Mouse (Mus musculus) kidney, embryonic 14.5 days (tissue): Measurements from ENCODE around the gene Pnkd. TPM values are rescaled to one million over a fixed set of nuclear protein-coding genes. Genes with fewer than 3 reads are reported as not detected.

Experiments
- ATAC-seq: fragments of 200-750 bp; cut with Nextera tagmentation; 2 replicates; pipeline ENCODE4 v1.8.0; 2017; ENCODE audit warnings: moderate number of reproducible peaks, mild to moderate bottlenecking, moderate TSS enrichment, moderate library complexity; ENCODE audit not compliant: low FRiP score, low TSS enrichment
- H3K27ac ChIP-seq: fragments of 300-500 bp; sonication (generic); 2 replicates; pipeline ENCODE4 v1.5.1; 2014; ENCODE audit warnings: low read depth, mild to moderate bottlenecking, low read length, moderate library complexity, mixed read lengths
- H3K27me3 ChIP-seq: fragments of 300-500 bp; sonication (generic); 2 replicates; pipeline ENCODE4 v1.6.1; 2014; ENCODE audit warnings: mild to moderate bottlenecking, low read length; ENCODE audit not compliant: control insufficient read depth, insufficient read depth
- H3K36me3 ChIP-seq: fragments of 300-500 bp; sonication (generic); 2 replicates; pipeline ENCODE4 v1.6.1; 2014; ENCODE audit warnings: low read length, mixed read lengths; ENCODE audit not compliant: control insufficient read depth, insufficient read depth
- H3K4me1 ChIP-seq: fragments of 300-500 bp; sonication (generic); 2 replicates; pipeline ENCODE4 v1.6.1; 2014; ENCODE audit warnings: low read length, mixed read lengths; ENCODE audit not compliant: control insufficient read depth, insufficient read depth
- H3K4me2 ChIP-seq: fragments of 300-500 bp; sonication (generic); replicated peaks from 2 replicates; pipeline ENCODE4 v1.6.1; 2014; ENCODE audit warnings: low read depth, mild to moderate bottlenecking, low read length
- H3K4me3 ChIP-seq: fragments of 300-500 bp; sonication (generic); 2 replicates; pipeline ENCODE4 v1.5.1; 2014; ENCODE audit warnings: mild to moderate bottlenecking, low read length
- H3K9ac ChIP-seq: fragments of 300-500 bp; sonication (generic); 2 replicates; pipeline ENCODE4 v1.6.1; 2014; ENCODE audit warnings: low read depth, mild to moderate bottlenecking, low read length, moderate library complexity
- H3K9me3 ChIP-seq: fragments of 300-500 bp; sonication (generic); 2 replicates; pipeline ENCODE4 v1.6.1; 2016; ENCODE audit warnings: low read length; ENCODE audit not compliant: control insufficient read depth
- WGBS: fragments of 180-500 bp; shearing (Covaris S2); extraction: QIAGEN DNeasy Blood & Tissue Kit; methylation state at CpG from one replicate; pipeline ENCODE4 v1.1.7; 2014; 5-methylcytosine and 5-hydroxymethylcytosine counted together
- polyA plus RNA-seq: library from polyadenylated mRNA; unstranded; fragments of >200 nt; fragmentation: Nextera tagmentation; extraction: Ambion mirVana; gene quantifications from 2 replicates; pipeline ENCODE4 v1.2.1, GENCODE M21; 2014

Pnkd gene
- polyA plus RNA-seq, 1 experiment from 2014 or later = 126 TPM

DNA sequence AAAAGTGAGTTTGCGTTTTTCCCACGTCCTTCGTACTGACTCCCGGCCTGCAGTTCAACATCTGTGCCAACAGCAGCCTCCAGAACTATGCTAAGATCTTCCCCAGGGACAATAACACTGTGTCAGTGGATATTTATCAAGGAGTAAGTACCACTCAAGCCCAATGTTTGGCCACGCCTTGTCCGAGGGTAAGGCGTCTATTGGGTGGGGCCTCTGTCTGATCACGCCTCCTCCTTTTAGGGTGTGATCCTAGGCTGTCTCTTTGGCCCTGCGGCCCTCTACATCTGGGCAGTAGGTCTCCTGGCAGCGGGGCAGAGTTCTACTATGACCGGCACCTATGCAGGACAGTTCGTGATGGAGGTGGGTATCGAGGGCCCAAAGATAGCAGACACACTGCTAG, 98.7 kb downstream of the Pnkd start:
- WGBS = 83% methylated on average over 13 of the region's 13 CpGs
- no peak overlapping the region for H3K9ac ChIP-seq
- no peak for ATAC-seq
- H3K4me1 ChIP-seq = no peaks in the 10 kb centered on the region
- H3K36me3 ChIP-seq = no peaks in the 10 kb centered on the region
- H3K27me3 ChIP-seq = no peaks in the 10 kb centered on the region
- H3K9me3 ChIP-seq = no peaks in the 10 kb centered on the region
- H3K27ac ChIP-seq = no peak overlapping the region
- H3K4me3 ChIP-seq = no peak overlapping the region
- no peak overlapping the region for H3K4me2 ChIP-seq

DNA sequence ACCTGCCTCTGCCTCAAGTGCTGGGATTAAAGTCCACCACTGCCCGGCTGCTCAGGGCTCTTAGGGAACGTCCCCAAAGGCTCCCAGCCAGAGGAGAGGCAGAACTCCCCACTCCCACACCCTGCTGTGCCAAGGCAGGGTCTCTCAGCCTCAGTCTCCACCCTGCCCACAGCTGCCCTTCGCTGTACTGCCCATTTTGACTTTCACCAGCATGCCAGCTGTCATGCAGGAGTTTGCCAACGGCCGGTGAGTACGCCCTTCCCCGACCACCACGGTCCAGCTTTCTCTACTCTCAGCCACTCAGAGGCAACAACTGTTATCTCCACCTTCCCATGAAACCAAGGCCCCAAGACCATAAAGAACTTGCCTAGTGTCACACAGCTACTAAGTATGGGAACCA, 99.8 kb downstream of the Pnkd start:
- 84% methylated on average over 8 of the region's 8 CpGs for WGBS
- no peak overlapping the region for H3K27ac ChIP-seq

DNA sequence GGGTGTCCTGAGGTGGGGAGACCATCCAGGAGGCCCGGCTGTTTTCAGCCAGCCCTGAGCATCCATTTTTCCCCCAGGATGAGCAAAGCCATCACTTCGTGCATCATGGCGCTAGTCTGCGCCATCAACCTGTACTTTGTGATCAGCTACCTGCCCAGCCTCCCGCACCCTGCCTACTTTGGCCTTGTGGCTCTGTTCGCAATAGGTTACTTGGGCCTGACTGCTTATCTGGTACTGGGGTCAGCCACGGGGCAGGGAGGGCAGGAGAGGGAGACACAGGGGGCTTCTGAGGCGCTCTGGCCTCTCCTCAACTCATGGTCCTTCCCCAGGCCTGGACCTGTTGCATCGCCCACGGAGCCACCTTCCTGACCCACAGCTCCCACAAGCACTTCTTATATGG, 100.3 kb downstream of the Pnkd start:
- ATAC-seq = no peak
- H3K4me3 ChIP-seq = no peak overlapping the region
- 94% methylated on average over 10 of the region's 10 CpGs for WGBS

More for the DNA sequence above, 99.8 kb downstream of the Pnkd start:
- no peaks in the 10 kb centered on the region for H3K27me3 ChIP-seq
- no peak overlapping the region for H3K9ac ChIP-seq
- H3K36me3 ChIP-seq = no peaks in the 10 kb centered on the region
- H3K9me3 ChIP-seq = no peaks in the 10 kb centered on the region
- no peak overlapping the region for H3K4me2 ChIP-seq
- ATAC-seq = no peak
- H3K4me1 ChIP-seq = peaks cover under 1% of the 10 kb centered on the region
- no peak overlapping the region for H3K4me3 ChIP-seq

DNA sequence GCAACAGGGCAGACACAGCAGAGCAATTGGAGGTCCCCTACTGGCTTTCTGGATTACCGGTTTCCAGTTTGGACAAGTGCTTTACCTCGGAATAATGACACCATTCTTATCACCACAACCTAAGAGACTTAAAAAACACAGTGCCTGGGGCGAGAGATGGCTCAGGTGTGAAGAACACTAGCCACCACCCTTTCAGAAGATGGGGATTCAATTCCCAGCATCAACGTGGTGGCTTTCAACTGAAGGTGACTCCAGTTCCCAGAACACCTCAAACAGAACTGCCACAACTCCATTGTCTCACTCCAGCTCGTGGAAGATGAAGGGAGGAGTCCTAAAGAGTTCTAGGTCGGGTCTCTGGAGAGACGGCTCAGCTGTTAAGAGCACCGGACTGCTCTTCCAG, 100.8 kb downstream of the Pnkd start:
- H3K9ac ChIP-seq = no peak overlapping the region
- peaks cover 9% of the 10 kb centered on the region for H3K4me1 ChIP-seq
- ATAC-seq = no peak
- H3K27ac ChIP-seq = no peak overlapping the region
- H3K36me3 ChIP-seq = no peaks in the 10 kb centered on the region
- no peak overlapping the region for H3K4me3 ChIP-seq
- 86% methylated on average over 8 of the region's 8 CpGs for WGBS
- no peak overlapping the region for H3K4me2 ChIP-seq
- no peaks in the 10 kb centered on the region for H3K27me3 ChIP-seq
- no peaks in the 10 kb centered on the region for H3K9me3 ChIP-seq

More for the DNA sequence above, 100.3 kb downstream of the Pnkd start:
- Histone ChIP-seq H3K27ac (no peak overlapping the region), H3K4me1 (peaks cover 6% of the 10 kb centered on the region), H3K4me2 (no peak overlapping the region), H3K9ac (no peak overlapping the region), H3K27me3 (no peaks in the 10 kb centered on the region), H3K36me3 (no peaks in the 10 kb centered on the region), H3K9me3 (no peaks in the 10 kb centered on the region)

DNA sequence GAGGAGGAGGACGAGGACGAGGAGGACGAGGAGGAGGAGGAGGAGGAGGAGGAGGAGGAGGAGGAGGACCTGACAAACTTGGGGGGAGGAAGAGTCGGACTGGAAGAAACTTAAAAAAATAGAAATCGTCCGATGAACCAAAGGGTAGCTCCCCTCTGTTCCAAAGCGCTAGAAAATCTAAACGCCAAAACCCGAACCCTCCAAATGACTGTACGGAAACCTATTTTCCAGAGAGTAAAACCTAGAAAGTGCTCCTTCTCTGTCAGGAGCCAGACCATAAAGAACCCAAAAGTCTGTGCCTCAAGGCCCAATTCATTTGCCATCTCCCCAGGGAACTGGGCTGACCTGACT, 101.6 kb downstream of the Pnkd start:
- WGBS = 41% methylated on average over 7 of the region's 10 CpGs
- Histone ChIP-seq H3K27me3 (no peaks in the 10 kb centered on the region), H3K9me3 (no peaks in the 10 kb centered on the region), H3K27ac (peak overlapping the region; percentile 96), H3K4me2 (peak overlapping the region; percentile 54), H3K36me3 (no peaks in the 10 kb centered on the region), H3K4me1 (peaks cover 14% of the 10 kb centered on the region), H3K4me3 (peak overlapping the region; percentile 46), H3K9ac (peak overlapping the region; percentile 64)
- no peak for ATAC-seq

DNA sequence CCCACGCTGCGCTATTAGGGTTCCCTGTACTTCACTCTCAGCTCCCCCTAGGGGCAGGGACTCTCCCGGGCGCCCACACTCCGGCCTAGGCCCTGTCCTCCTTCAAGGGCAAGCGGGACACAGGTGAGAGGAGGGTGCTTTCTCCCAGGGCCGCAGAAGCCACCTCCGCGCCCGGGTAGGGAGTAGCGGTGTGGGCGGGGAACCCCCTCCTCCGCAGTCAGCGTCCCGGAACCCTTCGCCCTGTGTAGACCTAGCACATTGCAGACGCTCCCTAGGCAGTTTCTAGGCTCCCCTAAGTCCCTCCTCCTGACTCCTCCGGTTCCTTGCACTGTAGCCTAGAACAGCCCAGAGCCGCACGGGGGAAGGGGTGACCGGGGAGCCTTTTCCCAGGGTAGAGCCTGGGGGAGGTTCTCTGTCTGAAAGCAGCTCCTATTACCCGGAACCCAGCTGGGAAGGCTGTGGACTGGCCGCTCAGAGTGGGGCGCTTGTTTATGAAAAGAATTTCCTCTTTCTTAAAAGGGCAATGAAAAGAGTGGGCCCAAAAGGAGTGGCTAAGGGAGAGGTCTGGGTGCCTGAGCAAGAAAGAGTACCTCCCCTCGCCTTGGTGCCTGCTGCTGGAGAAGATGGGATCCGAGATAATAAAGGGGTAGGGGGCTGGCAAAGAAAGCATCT, 102.1 kb downstream of the Pnkd start:
- ATAC-seq = peak; percentile 90
- no peaks in the 10 kb centered on the region for H3K9me3 ChIP-seq
- WGBS = under 1% methylated on average over 25 of the region's 26 CpGs
- peaks cover 14% of the 10 kb centered on the region for H3K4me1 ChIP-seq
- no peaks in the 10 kb centered on the region for H3K36me3 ChIP-seq
- peak overlapping the region; percentile 54 for H3K4me2 ChIP-seq
- peak overlapping the region; percentile 96 for H3K27ac ChIP-seq
- peak overlapping the region; percentile 64 for H3K9ac ChIP-seq
- no peaks in the 10 kb centered on the region for H3K27me3 ChIP-seq
- peak overlapping the region; percentile 46 for H3K4me3 ChIP-seq

DNA sequence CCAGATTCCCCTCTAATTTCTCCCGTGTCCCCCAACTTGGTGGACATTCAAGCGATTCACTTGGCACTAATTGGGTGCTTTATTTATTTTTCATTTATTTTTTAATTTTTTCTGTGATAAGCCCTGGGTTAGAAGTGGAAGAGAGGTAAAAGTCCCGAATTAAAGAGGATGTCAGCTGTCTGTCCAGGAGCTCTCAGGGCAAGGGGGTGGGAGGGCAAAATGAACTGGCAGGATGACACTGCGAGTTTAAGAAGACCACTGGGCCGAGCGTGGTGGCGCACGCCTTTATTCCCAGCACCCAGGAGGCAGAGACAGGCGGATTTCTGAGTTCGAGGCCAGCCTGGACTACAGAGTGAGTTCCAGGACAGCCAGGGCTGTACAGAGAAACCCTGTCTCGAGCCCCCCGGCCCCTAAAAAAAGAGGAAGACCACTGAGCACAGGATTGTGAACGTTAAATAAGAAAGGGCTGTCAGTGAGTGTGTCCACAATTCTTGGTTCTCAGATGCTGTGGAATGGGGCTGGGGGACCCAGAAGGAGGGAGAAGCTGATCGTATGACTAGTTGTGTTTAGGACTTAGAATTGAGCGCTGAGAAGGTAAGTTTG, 102.8 kb downstream of the Pnkd start:
- H3K36me3 ChIP-seq = no peaks in the 10 kb centered on the region
- H3K27ac ChIP-seq = peak overlapping the region; percentile 96
- H3K4me2 ChIP-seq = peak overlapping the region; percentile 54
- H3K4me3 ChIP-seq = peak overlapping the region; percentile 46
- H3K9ac ChIP-seq = peak overlapping the region; percentile 64
- H3K27me3 ChIP-seq = no peaks in the 10 kb centered on the region
- no peak for ATAC-seq
- 53% methylated on average over 15 of the region's 15 CpGs for WGBS
- H3K4me1 ChIP-seq = peaks cover 16% of the 10 kb centered on the region
- H3K9me3 ChIP-seq = no peaks in the 10 kb centered on the region

DNA sequence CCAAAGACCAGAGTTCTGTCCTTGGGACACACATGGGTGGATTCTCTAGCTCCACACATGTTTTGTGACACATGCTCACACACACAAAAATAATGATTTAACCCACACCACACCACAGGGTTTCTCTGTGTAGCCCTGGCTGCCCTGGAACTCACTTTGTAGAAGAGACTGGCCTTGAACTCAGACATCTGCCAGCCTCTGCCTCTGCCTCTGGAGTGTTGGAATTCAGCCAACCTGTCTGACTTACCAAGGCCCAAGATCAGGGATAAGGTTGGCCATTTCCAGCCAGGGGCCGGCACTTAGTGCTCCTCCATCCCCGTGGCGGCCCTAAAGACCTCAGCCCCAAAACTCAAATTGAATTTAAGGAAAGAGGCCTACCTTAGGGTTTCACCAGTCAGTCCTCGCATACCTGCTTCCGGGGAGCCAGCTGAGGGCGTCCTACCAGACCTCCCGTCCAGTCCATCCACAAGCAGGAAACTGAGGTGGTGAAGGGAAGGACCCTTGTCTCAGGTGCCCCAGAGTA, 103.7 kb downstream of the Pnkd start:
- Histone ChIP-seq H3K9me3 (no peaks in the 10 kb centered on the region), H3K4me1 (peaks cover 26% of the 10 kb centered on the region), H3K27me3 (no peaks in the 10 kb centered on the region), H3K36me3 (peaks cover 1% of the 10 kb centered on the region), H3K9ac (no peak overlapping the region), H3K4me3 (no peak overlapping the region), H3K27ac (no peak overlapping the region), H3K4me2 (no peak overlapping the region)
- ATAC-seq = no peak
- 76% methylated on average over 7 of the region's 7 CpGs for WGBS

DNA sequence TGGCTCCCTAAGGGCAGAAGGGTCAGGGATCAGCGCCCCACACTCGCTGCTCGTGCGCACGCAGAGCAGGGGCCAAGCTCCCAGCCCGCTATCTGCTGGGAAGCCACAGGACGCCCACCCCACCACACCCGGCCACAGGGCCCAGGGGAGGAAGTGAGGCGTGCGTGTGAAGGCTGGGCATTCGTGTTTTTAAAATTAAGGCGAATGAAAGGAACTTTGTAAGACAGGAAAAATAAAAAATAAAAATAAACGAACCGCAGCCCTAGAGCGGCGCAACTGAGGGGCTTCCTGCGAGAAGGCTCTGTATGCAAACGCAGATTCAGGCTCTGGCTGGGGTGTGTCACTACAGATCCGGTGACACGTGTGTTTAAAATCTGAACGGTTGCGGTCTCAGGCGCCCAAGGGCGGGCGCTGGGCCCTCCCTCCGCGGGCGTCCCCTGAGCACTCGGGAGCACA, 105.1 kb downstream of the Pnkd start:
- Histone ChIP-seq H3K36me3 (peaks cover 15% of the 10 kb centered on the region), H3K4me2 (peak overlapping the region; percentile 99), H3K9ac (peak overlapping the region; percentile 50; the same call in 1 of the 2 replicates), H3K4me3 (peak overlapping the region; percentile 94), H3K27me3 (no peaks in the 10 kb centered on the region), H3K4me1 (peaks cover 27% of the 10 kb centered on the region), H3K9me3 (no peaks in the 10 kb centered on the region), H3K27ac (peak overlapping the region; percentile 99; the same call in 1 of the 2 replicates)
- WGBS = 2% methylated on average over 29 of the region's 29 CpGs
- no peak for ATAC-seq
